In genomic region chr11:67686109-67686508, GRCm38 (mm10) we compare ENCODE assay signal across 37 mouse cellular contexts. TPM values are rescaled to one million over a fixed set of nuclear protein-coding genes. Genes with fewer than 3 reads are reported as not detected.
A peak's percentile ranks its signal among the peaks of the same experiment; 100 is the strongest.
DNase-seq lines count a peak whose midpoint lies in the region; ATAC-seq and TF ChIP-seq lines count a peak whose summit lies in the region.
"Had no signal": no experiment of that assay in that cellular context is flagged by ENCODE, and none has a peak within 500 bp of the region (broad histone marks: within the 10 kb centered on the region; RNA-seq: fewer than 3 reads in every experiment).

No protein-coding gene starts in this region.

- no peaks in the 10 kb centered on the region for H3K36me3 ChIP-seq in forebrain, embryonic 16.5 days (ENCODE audit: control insufficient read depth, insufficient read depth)
- H3K36me3 ChIP-seq in forebrain, embryonic 10.5 days (replicated peaks): no peaks in the 10 kb centered on the region
- peaks cover 3% of the 10 kb centered on the region; the same call in 1 of the 2 replicates for H3K36me3 ChIP-seq in midbrain, postnatal 0 days (ENCODE audit: insufficient read depth, low read length)
- H3K36me3 ChIP-seq: embryonic facial prominence, embryonic 10.5 days; embryonic facial prominence, embryonic 15.5 days; hindbrain, embryonic 13.5 days; stomach, embryonic 15.5 days had no signal

- no peak for TF ChIP-seq POLR2A in brain, embryonic 14.5 days (IDR thresholded peaks at IDR 0.05; ENCODE audit: borderline replicate concordance, extremely low read depth, insufficient read depth, insufficient read length, poor library complexity, severe bottlenecking)

- H3K9me3 ChIP-seq in forebrain, embryonic 16.5 days (ENCODE audit: control insufficient read depth, low read length): no peaks in the 10 kb centered on the region
- no peaks in the 10 kb centered on the region for H3K9me3 ChIP-seq in forebrain, embryonic 10.5 days
- no peaks in the 10 kb centered on the region for H3K9me3 ChIP-seq in midbrain, postnatal 0 days (ENCODE audit: low read length)
- H3K9me3 ChIP-seq: embryonic facial prominence, embryonic 10.5 days; embryonic facial prominence, embryonic 15.5 days; hindbrain, embryonic 13.5 days; neural tube, embryonic 15.5 days; stomach, embryonic 15.5 days had no signal

- 0 out of 2 replicates have a peak overlapping the region, but pooled peaks have one; percentile 35 for H3K27ac ChIP-seq in forebrain, embryonic 16.5 days (ENCODE audit: low read length)
- H3K27ac ChIP-seq in forebrain, embryonic 10.5 days: no peak overlapping the region
- peak overlapping the region; percentile 15; the same call in 1 of the 2 replicates for H3K27ac ChIP-seq in left cerebral cortex, adult 2 months
- H3K27ac ChIP-seq in midbrain, postnatal 0 days (ENCODE audit: low read depth, low read length): peak overlapping the region; percentile 39
- H3K27ac ChIP-seq: embryonic facial prominence, embryonic 10.5 days; embryonic facial prominence, embryonic 15.5 days; hindbrain, embryonic 13.5 days; liver, embryonic 14.5 days; macrophage; neural tube, embryonic 15.5 days; stomach, embryonic 15.5 days had no signal

- H3K9ac ChIP-seq in forebrain, embryonic 16.5 days (replicated peaks; ENCODE audit: low read depth, low read length): no peak overlapping the region
- H3K9ac ChIP-seq in midbrain, postnatal 0 days (replicated peaks; ENCODE audit: low read length, poor library complexity, severe bottlenecking): no peak overlapping the region
- H3K9ac ChIP-seq: embryonic facial prominence, embryonic 15.5 days; hindbrain, embryonic 13.5 days; liver, embryonic 14.5 days; neural tube, embryonic 15.5 days; stomach, embryonic 15.5 days had no signal

- 47% methylated on average over 2 of the region's 2 CpGs for WGBS in forebrain, embryonic 16.5 days
- WGBS in forebrain, embryonic 10.5 days: 77% methylated on average over 2 of the region's 2 CpGs
- 49% methylated on average over 2 of the region's 2 CpGs for WGBS in midbrain, postnatal 0 days

- intact Hi-C loops in left cerebral cortex, adult 2 months (cut with DNase I): loop anchor here (5.0 kb wide), 1 partner anchor 121 kb away; no protein-coding TSS in a partner anchor

- H3K4me2 ChIP-seq in forebrain, embryonic 16.5 days (ENCODE audit: low read length): no peak overlapping the region
- H3K4me2 ChIP-seq in midbrain, postnatal 0 days (ENCODE audit: low read depth, low read length, poor library complexity, severe bottlenecking): no peak overlapping the region
- H3K4me2 ChIP-seq: embryonic facial prominence, embryonic 15.5 days; heart, embryonic 11.5 days; hindbrain, embryonic 13.5 days; neural tube, embryonic 15.5 days; stomach, embryonic 15.5 days had no signal

- H3K4me1 ChIP-seq in forebrain, embryonic 16.5 days (replicated peaks; ENCODE audit: control insufficient read depth, insufficient read depth, low read length): 0 out of 2 replicates have a peak, but pooled peaks cover 7% of the 10 kb centered on the region
- H3K4me1 ChIP-seq in forebrain, embryonic 10.5 days: peaks cover 13% of the 10 kb centered on the region; the same call in 1 of the 2 replicates
- H3K4me1 ChIP-seq in midbrain, postnatal 0 days (ENCODE audit: insufficient read depth, low read length): no peaks in the 10 kb centered on the region
- H3K4me1 ChIP-seq: embryonic facial prominence, embryonic 15.5 days; hindbrain, embryonic 13.5 days; stomach, embryonic 15.5 days had no signal

- ATAC-seq in forebrain, embryonic 16.5 days: 0 out of 2 replicates have a peak, but pooled peaks have one; percentile 54
- ATAC-seq in midbrain, postnatal 0 days (ENCODE audit: low FRiP score): peak; percentile 65; the same call in 1 of the 2 replicates
- ATAC-seq: CD4-positive, CD25-positive, alpha-beta regulatory T cell, adult 4 months had no signal

- no peaks in the 10 kb centered on the region for H3K27me3 ChIP-seq in forebrain, embryonic 16.5 days (replicated peaks; ENCODE audit: control insufficient read depth, insufficient read depth, low read length)
- H3K27me3 ChIP-seq in forebrain, embryonic 10.5 days (ENCODE audit: poor library complexity, severe bottlenecking): no peaks in the 10 kb centered on the region
- H3K27me3 ChIP-seq in midbrain, postnatal 0 days (ENCODE audit: insufficient read depth, low read length): no peaks in the 10 kb centered on the region
- H3K27me3 ChIP-seq: embryonic facial prominence, embryonic 15.5 days; hindbrain, embryonic 13.5 days; neural tube, embryonic 15.5 days; stomach, embryonic 15.5 days had no signal

- no peak overlapping the region for H3K4me3 ChIP-seq in forebrain, embryonic 16.5 days (replicated peaks; ENCODE audit: low read length)
- H3K4me3 ChIP-seq in forebrain, embryonic 10.5 days: no peak overlapping the region
- H3K4me3 ChIP-seq in left cerebral cortex, adult 2 months: no peak overlapping the region
- no peak overlapping the region for H3K4me3 ChIP-seq in midbrain, postnatal 0 days (ENCODE audit: low read depth, low read length)
- H3K4me3 ChIP-seq: embryonic facial prominence, embryonic 10.5 days; embryonic facial prominence, embryonic 15.5 days; hindbrain, embryonic 13.5 days; neural tube, embryonic 15.5 days; stomach, embryonic 15.5 days had no signal

- no peak for DNase-seq in forebrain, embryonic 10.5 days (ENCODE audit: extremely low spot score, low spot score)
- no peak for DNase-seq in left cerebral cortex, adult 2 months (ENCODE audit: extremely low spot score in 1 of 2, low spot score in 2 of 2)
- DNase-seq in left cerebral cortex, adult 9 months (ENCODE audit: low spot score in 2 of 2): no peak
- peak; percentile 38 for DNase-seq in brain, embryonic 14.5 days (ENCODE audit: low read depth)
- DNase-seq in midbrain, postnatal 0 days (ENCODE audit: low spot score): peak; percentile 40
- DNase-seq in adrenal gland, postnatal 14 days: no peak
- DNase-seq: cerebellum, adult 11-12 months; cerebellum, postnatal 10 days; gastrocnemius, postnatal 36 days; heart, adult 18-20 months; heart, postnatal 36 days; kidney, adult 2 months; kidney, postnatal 36 days; layer of hippocampus, postnatal 36 days; liver; lung, adult 2 months; lung, postnatal 10 days; retina, postnatal 1 day; right cerebral cortex, postnatal 14 days; thymus, postnatal 14 days had no signal

- no peak for TF ChIP-seq CTCF in left cerebral cortex, adult 2 months (IDR thresholded peaks at IDR 0.05)
- TF ChIP-seq CTCF in brain, embryonic 14.5 days (IDR thresholded peaks at IDR 0.05; ENCODE audit: borderline replicate concordance, extremely low read depth, insufficient read depth, insufficient read length): no peak
- TF ChIP-seq CTCF in midbrain, postnatal 0 days (IDR thresholded peaks at IDR 0.05): no peak

RNA-seq across cellular contexts. Expression of gene Rcvrn, which starts 9.0 kb away (rescaled TPM):
- polyA plus RNA-seq in forebrain, embryonic 16.5 days (2015; fragmentation: Nextera tagmentation; extraction: Ambion mirVana): not detected in 2 replicates
- not detected in 2 replicates for polyA plus RNA-seq in forebrain, embryonic 10.5 days (2016; fragmentation: Nextera tagmentation; extraction: Ambion mirVana)
- total RNA-seq in left cerebral cortex, adult 2 months (2021): 1 to 10 TPM in 1 of 2 experiments, under 1 TPM in 1; 0.91 to 3.2 TPM
- polyA plus RNA-seq in brain, embryonic 14.5 days (2012; rRNA removed): 0.21 and 0.28 TPM in 2 replicates
- not detected in 2 replicates for total RNA-seq in midbrain, postnatal 0 days (2014; rRNA removed)
- not detected in 2 replicates for polyA plus RNA-seq in midbrain, postnatal 0 days (2015; fragmentation: Nextera tagmentation; extraction: Ambion mirVana)
- total RNA-seq in adrenal gland, postnatal 14 days (2021): not detected in 2 replicates
- total RNA-seq: adrenal gland, postnatal 4 days; gastrocnemius, postnatal 36 days; heart, adult 18-20 months; heart, postnatal 36 days; megakaryocyte-erythroid progenitor cell, adult 5-6 weeks had no signal
- polyA plus RNA-seq: CD4-positive, CD25-positive, alpha-beta regulatory T cell, adult 4 months; embryonic facial prominence, embryonic 10.5 days; embryonic facial prominence, embryonic 15.5 days; heart, embryonic 11.5 days; heart, embryonic 16.5 days; hindbrain, embryonic 13.5 days; intestine, embryonic 14.5 days; kidney, embryonic 16.5 days; limb, embryonic 11.5 days; liver, embryonic 14.5 days; macrophage; neural tube, embryonic 15.5 days; small intestine, adult 2 months; stomach, embryonic 15.5 days had no signal

Comparison
In these comparisons a context has a peak if more than half of its experiments do, and no peak if none do; other contexts are left out.
1. DNase-seq: peak in brain, embryonic 14.5 days (single experiment) and midbrain, postnatal 0 days (single experiment); none in forebrain, embryonic 10.5 days (single experiment), left cerebral cortex, adult 2 months (0 of 2), left cerebral cortex, adult 9 months (0 of 2) and adrenal gland, postnatal 14 days (single experiment).